Mouse (Mus musculus) intestine, postnatal 0 days (tissue): ENCODE data around the gene Tmem178b. TPM values are rescaled to one million over a fixed set of nuclear protein-coding genes. Genes with fewer than 3 reads are reported as not detected.

Source experiments
- ATAC-seq: fragments of 200-750 bp; cut with Nextera tagmentation; 2 replicates; pipeline ENCODE4 v1.8.0; 2017; ENCODE audit warnings: mild to moderate bottlenecking, moderate TSS enrichment, moderate library complexity
- H3K27ac ChIP-seq: fragments of 300-500 bp; sonication (generic); 2 replicates; pipeline ENCODE4 v1.5.1; 2014; ENCODE audit warnings: mild to moderate bottlenecking, low read depth, low read length, moderate library complexity
- H3K27me3 ChIP-seq: fragments of 300-500 bp; sonication (generic); replicated peaks from 2 replicates; pipeline ENCODE4 v1.6.1; 2014; ENCODE audit warnings: low read length, mixed read lengths; ENCODE audit not compliant: control insufficient read depth, insufficient read depth
- H3K36me3 ChIP-seq: fragments of 300-500 bp; sonication (generic); 2 replicates; pipeline ENCODE4 v1.6.1; 2014; ENCODE audit warnings: mild to moderate bottlenecking, moderate library complexity; ENCODE audit not compliant: control insufficient read depth, insufficient read depth
- H3K4me1 ChIP-seq: fragments of 300-500 bp; sonication (generic); replicated peaks from 2 replicates; pipeline ENCODE4 v1.6.1; 2014; ENCODE audit warnings: antibody characterized with exemption, low read length, mixed read lengths; ENCODE audit not compliant: control insufficient read depth, insufficient read depth
- H3K4me2 ChIP-seq: fragments of 300-500 bp; sonication (generic); replicated peaks from 2 replicates; pipeline ENCODE4 v1.6.1; 2014; ENCODE audit warnings: low read depth, mild to moderate bottlenecking, moderate library complexity
- H3K4me3 ChIP-seq: fragments of 300-500 bp; sonication (generic); 2 replicates; pipeline ENCODE4 v1.5.1; 2014; ENCODE audit warnings: low read depth, low read length
- H3K9ac ChIP-seq: fragments of 300-500 bp; sonication (generic); 2 replicates; pipeline ENCODE4 v1.6.1; 2014; ENCODE audit warnings: mild to moderate bottlenecking, low read depth, low read length
- H3K9me3 ChIP-seq: fragments of 300-500 bp; sonication (generic); 2 replicates; pipeline ENCODE4 v1.6.1; 2016; ENCODE audit warnings: mixed run types; ENCODE audit not compliant: control insufficient read depth
- CTCF ChIP-seq: sonication (generic); IDR thresholded peaks from 2 replicates; pipeline ENCODE4 v1.5.1; 2016; ENCODE audit warnings: low read depth, mild to moderate bottlenecking, control low read depth, antibody characterized with exemption, moderate library complexity
- WGBS: fragments of 180-500 bp; shearing (Covaris S2); extraction: QIAGEN DNeasy Blood & Tissue Kit; methylation state at CpG from one replicate; pipeline ENCODE4 v1.1.7; 2014; 5-methylcytosine and 5-hydroxymethylcytosine counted together
- polyA plus RNA-seq: library from polyadenylated mRNA; unstranded; fragments of >200 nt; fragmentation: Nextera tagmentation; extraction: Ambion mirVana; gene quantifications from 2 replicates; pipeline ENCODE4 v1.2.1, GENCODE M21; 2015

The Tmem178b gene
- 0.60 and 0.82 TPM in 2 replicates for polyA plus RNA-seq

DNA sequence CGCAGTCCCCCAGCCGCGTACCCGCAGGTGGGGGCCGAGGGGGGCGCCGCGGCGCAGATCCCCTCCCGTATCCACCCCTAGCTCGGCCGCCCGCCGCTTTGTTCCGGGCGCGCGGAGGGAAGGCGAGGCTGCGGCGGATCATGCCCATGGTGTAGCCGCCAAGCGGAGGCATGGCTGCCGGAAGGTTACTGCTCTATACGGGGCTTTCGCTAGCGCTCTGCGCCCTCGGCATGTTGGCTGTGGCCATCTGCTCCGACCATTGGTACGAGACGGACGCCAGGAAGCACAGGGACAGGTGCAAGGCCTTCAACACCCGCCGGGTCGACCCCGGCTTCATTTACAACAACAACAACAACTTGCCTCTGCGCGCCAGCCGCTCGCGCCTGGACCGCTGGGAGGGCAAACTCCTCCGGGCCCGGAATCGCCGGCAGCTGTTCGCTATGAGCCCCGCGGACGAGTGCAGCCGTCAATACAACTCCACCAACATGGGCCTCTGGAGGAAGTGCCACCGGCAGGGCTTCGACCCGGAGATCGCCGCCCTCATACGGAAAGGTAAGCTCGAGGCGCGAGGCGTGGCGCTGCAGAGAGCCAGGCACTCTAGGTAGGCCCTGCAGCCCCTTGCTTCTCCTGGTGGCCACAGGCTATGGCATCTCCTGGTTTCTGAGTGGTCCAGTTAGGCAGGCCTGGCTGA is at the start of gene Tmem178b:
Gene Tmem178b, plus strand, starts transcription at position 371 of the 691 bp plus-strand sequence.
- Histone ChIP-seq H3K4me3 (peak within 1 kb of the TSS; percentile 51), H3K36me3 (no peaks in the 10 kb centered on the region), H3K4me1 (no peaks in the 10 kb centered on the region), H3K4me2 (peak within 1 kb of the TSS; percentile 87), H3K9me3 (no peaks in the 10 kb centered on the region), H3K27me3 (peaks cover 47% of the 10 kb centered on the region), H3K27ac (no peak within 1 kb of the TSS), H3K9ac (no peak within 1 kb of the TSS)
- TF ChIP-seq CTCF, result no peak
- WGBS, result 1% methylated on average over 63 of the region's 63 CpGs
- no peak for ATAC-seq

GRCm38 (mm10) chr6:39828736-39829135 is 44.3 kb upstream of the Tmem178b start:
- H3K4me1 ChIP-seq, result no peaks in the 10 kb centered on the region
- H3K27me3 ChIP-seq, result no peaks in the 10 kb centered on the region
- H3K9ac ChIP-seq, result no peak overlapping the region
- no peaks in the 10 kb centered on the region for H3K36me3 ChIP-seq
- H3K4me2 ChIP-seq, result no peak overlapping the region
- H3K4me3 ChIP-seq, result no peak overlapping the region
- no peak for ATAC-seq
- H3K9me3 ChIP-seq, result no peaks in the 10 kb centered on the region
- WGBS, result 86% methylated on average over 5 of the region's 5 CpGs
- H3K27ac ChIP-seq, result no peak overlapping the region
- TF ChIP-seq CTCF, result no peak

- no peaks in the 10 kb centered on the region for H3K9me3 ChIP-seq
- no peak overlapping the region for H3K9ac ChIP-seq
- no peaks in the 10 kb centered on the region for H3K4me1 ChIP-seq
- WGBS, result 88% methylated on average over 14 of the region's 14 CpGs
- ATAC-seq, result no peak
- H3K4me2 ChIP-seq, result no peak overlapping the region
- H3K27ac ChIP-seq, result no peak overlapping the region
- TF ChIP-seq CTCF, result no peak
- no peaks in the 10 kb centered on the region for H3K36me3 ChIP-seq
- no peak overlapping the region for H3K4me3 ChIP-seq
- no peaks in the 10 kb centered on the region for H3K27me3 ChIP-seq
Measured at GRCm38 (mm10) chr6:39843698-39844342, 29.3 kb upstream of the Tmem178b start.

DNA sequence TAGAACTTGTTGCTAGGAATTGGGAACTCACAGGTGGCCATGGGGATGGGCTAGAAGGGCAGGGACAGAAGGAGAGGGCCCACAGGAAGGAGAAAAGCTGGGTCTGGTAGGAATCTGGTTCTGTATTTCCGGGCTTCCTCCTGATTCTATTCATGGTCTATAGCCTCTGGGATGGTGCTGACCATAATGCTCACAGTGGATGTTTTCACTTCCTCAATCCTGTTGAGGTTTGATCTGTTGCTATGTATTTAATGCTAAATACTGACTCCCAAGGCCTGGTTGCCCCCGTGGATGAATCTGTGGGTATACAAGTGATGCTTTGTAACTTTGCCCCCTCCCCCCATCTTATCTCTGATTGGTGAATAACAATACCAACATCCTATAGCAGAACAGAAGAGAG is 25.5 kb upstream of the Tmem178b start:
- Histone ChIP-seq H3K9ac (no peak overlapping the region), H3K9me3 (no peaks in the 10 kb centered on the region), H3K27ac (no peak overlapping the region), H3K4me2 (no peak overlapping the region), H3K4me1 (no peaks in the 10 kb centered on the region), H3K4me3 (no peak overlapping the region), H3K27me3 (no peaks in the 10 kb centered on the region), H3K36me3 (no peaks in the 10 kb centered on the region)
- no peak for TF ChIP-seq CTCF
- no peak for ATAC-seq
- WGBS, result 60% methylated on average over 2 of the region's 2 CpGs

- Histone ChIP-seq H3K4me1 (no peaks in the 10 kb centered on the region), H3K9me3 (no peaks in the 10 kb centered on the region), H3K4me3 (no peak overlapping the region), H3K9ac (no peak overlapping the region), H3K27me3 (no peaks in the 10 kb centered on the region), H3K36me3 (no peaks in the 10 kb centered on the region), H3K27ac (no peak overlapping the region), H3K4me2 (no peak overlapping the region)
- no peak for ATAC-seq
- TF ChIP-seq CTCF, result peak; percentile 60
- WGBS, result 33% methylated on average over 7 of the region's 7 CpGs
Measured at GRCm38 (mm10) chr6:39848766-39849165, 24.3 kb upstream of the Tmem178b start.

- no peak for TF ChIP-seq CTCF
- no peaks in the 10 kb centered on the region for H3K4me1 ChIP-seq
- no peaks in the 10 kb centered on the region for H3K27me3 ChIP-seq
- H3K4me3 ChIP-seq, result no peak overlapping the region
- H3K9me3 ChIP-seq, result no peaks in the 10 kb centered on the region
- no peak overlapping the region for H3K9ac ChIP-seq
- ATAC-seq, result no peak
- no peaks in the 10 kb centered on the region for H3K36me3 ChIP-seq
- 89% methylated on average over 4 of the region's 4 CpGs for WGBS
- no peak overlapping the region for H3K27ac ChIP-seq
- no peak overlapping the region for H3K4me2 ChIP-seq
Measured at GRCm38 (mm10) chr6:39849667-39850066, 23.4 kb upstream of the Tmem178b start.
